Mouse (Mus musculus): ENCODE results near the gene Naaladl2. TPM values are rescaled to one million over a fixed set of nuclear protein-coding genes. Genes with fewer than 3 reads are reported as not detected.

The Naaladl2 gene
- polyA plus RNA-seq, 1 experiment from 2014 or later, result 0.76 TPM

DNA sequence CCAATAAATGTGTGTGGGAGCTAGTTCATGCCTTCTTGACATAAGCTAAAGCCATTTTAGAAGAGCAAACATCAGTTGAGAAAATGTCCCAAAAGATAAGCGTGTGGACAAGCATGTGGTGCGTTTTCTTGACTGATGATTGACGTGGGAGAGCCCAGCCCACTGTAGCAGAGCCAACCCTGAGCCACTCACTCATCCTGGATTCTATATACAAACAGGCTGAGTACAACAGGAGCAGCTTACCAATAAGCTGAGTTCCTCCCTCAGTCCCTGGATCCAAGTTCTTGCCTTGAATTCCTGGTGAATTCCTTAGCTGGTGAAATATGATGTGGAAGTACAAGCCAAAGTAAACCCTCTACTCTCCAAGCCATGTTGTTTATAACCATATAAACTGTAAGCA lies 395.0 kb downstream of the Naaladl2 start:
- Histone ChIP-seq H3K9me3 (no peaks in the 10 kb centered on the region), H3K4me3 (no peak overlapping the region), H3K4me2 (replicated peaks) (no peak overlapping the region), H3K27me3 (replicated peaks) (no peaks in the 10 kb centered on the region), H3K4me1 (no peaks in the 10 kb centered on the region), H3K9ac (no peak overlapping the region), H3K27ac (no peak overlapping the region), H3K36me3 (no peaks in the 10 kb centered on the region)
- WGBS, result 81% methylated on average over 3 of the region's 3 CpGs
- ATAC-seq (ENCODE audit: low FRiP score, low read depth), result no peak

DNA sequence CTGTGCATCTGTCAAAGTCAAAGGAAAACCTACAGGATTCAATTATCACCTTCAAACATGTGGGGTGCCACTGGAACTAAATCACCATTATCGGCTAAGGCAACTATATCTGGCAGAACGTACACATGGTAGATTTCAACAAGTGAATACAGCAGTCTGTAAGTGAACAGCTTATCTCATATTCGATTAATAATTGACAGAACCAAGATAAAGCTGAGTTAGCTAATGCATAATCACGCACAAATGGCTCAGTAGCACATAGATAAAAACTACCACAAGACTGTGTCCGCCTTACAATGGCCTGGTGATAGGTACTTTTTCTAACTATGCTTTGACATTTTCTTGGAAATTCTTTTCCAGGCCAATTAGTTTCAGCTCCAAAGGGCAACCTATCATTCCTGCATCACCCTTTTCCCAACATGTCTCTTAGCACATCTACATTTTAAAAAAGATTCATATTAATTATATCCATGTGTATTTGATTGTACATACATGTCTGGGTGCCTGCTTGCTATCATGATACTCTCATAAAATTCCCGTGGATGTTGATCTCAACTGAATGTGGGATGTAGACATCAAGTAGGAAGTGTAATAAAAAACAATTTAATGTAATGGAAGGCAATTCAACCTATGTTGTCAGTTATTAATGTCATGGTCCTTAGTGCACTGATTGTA lies 396.7 kb downstream of the Naaladl2 start:
- Histone ChIP-seq H3K9ac (no peak overlapping the region), H3K27me3 (replicated peaks) (no peaks in the 10 kb centered on the region), H3K4me1 (no peaks in the 10 kb centered on the region), H3K9me3 (no peaks in the 10 kb centered on the region), H3K4me3 (no peak overlapping the region), H3K27ac (no peak overlapping the region), H3K36me3 (no peaks in the 10 kb centered on the region), H3K4me2 (replicated peaks) (no peak overlapping the region)
- WGBS, result 90% methylated on average over 6 of the region's 6 CpGs
- ATAC-seq (ENCODE audit: low FRiP score, low read depth), result no peak

DNA sequence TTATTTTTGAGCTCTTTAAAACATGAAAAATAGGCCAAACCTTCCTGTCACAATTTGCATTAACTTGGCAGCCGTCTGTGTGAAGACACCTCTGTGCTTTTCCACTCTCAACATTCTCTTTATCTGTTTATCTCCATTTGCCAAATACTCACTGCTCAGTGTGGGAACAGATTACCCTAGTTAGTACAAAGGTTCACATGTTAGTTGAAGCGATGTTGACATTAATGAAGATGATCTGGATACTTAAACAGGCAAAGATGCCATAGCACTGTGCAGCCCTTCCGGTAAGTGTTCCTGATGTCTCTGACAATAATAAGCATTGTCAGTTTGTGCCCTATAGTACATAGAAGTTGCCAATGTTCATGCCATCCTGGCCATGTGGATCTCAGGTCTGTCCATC lies 400.1 kb downstream of the Naaladl2 start:
- no peaks in the 10 kb centered on the region for H3K9me3 ChIP-seq
- H3K9ac ChIP-seq, result no peak overlapping the region
- ATAC-seq (ENCODE audit: low FRiP score, low read depth), result no peak
- 87% methylated on average over 3 of the region's 3 CpGs for WGBS
- no peaks in the 10 kb centered on the region for H3K36me3 ChIP-seq
- H3K4me2 ChIP-seq (replicated peaks), result no peak overlapping the region
- no peak overlapping the region for H3K27ac ChIP-seq
- no peaks in the 10 kb centered on the region for H3K27me3 ChIP-seq (replicated peaks)
- H3K4me1 ChIP-seq, result no peaks in the 10 kb centered on the region
- H3K4me3 ChIP-seq, result no peak overlapping the region

DNA sequence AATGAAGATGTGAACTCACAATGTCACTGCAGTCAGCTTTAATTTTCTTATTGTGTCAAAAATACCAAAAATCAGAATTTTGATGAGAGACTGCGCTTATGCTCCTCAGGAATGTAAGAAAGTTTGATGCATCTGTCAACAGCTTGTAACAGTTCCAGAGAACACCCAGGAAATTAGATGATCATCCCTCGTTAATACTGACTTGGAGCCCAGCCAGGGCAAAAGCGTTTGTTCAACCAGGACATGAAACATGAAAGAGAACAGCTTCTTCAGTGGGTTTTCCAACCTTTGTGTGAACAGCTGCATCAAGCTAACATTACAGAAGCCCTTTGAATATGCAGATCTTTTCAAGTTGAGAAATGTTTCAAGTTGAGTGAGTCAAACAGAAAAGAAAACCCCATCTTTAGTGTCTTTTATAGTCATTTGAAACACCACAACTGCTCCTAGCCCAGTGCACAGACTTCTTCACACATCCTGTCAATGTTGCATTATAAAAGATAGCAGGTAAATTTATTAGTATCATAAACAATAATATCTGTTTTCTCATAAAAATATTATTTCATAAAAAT lies 424.8 kb downstream of the Naaladl2 start:
- H3K9ac ChIP-seq, result no peak overlapping the region
- no peaks in the 10 kb centered on the region for H3K9me3 ChIP-seq
- H3K4me3 ChIP-seq, result no peak overlapping the region
- no peak overlapping the region for H3K27ac ChIP-seq
- H3K36me3 ChIP-seq, result no peaks in the 10 kb centered on the region
- 68% methylated on average over 3 of the region's 3 CpGs for WGBS
- no peak overlapping the region for H3K4me2 ChIP-seq (replicated peaks)
- ATAC-seq (ENCODE audit: low FRiP score, low read depth), result no peak
- no peaks in the 10 kb centered on the region for H3K4me1 ChIP-seq
- H3K27me3 ChIP-seq (replicated peaks), result no peaks in the 10 kb centered on the region

- no peaks in the 10 kb centered on the region for H3K9me3 ChIP-seq
- no peak overlapping the region for H3K4me3 ChIP-seq
- no peak overlapping the region for H3K4me2 ChIP-seq (replicated peaks)
- H3K27me3 ChIP-seq (replicated peaks), result no peaks in the 10 kb centered on the region
- no peak for ATAC-seq (ENCODE audit: low FRiP score, low read depth)
- H3K4me1 ChIP-seq, result no peaks in the 10 kb centered on the region
- H3K27ac ChIP-seq, result no peak overlapping the region
- 85% methylated on average over 3 of the region's 3 CpGs for WGBS
- H3K36me3 ChIP-seq, result no peaks in the 10 kb centered on the region
- H3K9ac ChIP-seq, result no peak overlapping the region
Observed at GRCm38 (mm10) chr3:24714770-24715169, 429.3 kb downstream of the Naaladl2 start.

DNA sequence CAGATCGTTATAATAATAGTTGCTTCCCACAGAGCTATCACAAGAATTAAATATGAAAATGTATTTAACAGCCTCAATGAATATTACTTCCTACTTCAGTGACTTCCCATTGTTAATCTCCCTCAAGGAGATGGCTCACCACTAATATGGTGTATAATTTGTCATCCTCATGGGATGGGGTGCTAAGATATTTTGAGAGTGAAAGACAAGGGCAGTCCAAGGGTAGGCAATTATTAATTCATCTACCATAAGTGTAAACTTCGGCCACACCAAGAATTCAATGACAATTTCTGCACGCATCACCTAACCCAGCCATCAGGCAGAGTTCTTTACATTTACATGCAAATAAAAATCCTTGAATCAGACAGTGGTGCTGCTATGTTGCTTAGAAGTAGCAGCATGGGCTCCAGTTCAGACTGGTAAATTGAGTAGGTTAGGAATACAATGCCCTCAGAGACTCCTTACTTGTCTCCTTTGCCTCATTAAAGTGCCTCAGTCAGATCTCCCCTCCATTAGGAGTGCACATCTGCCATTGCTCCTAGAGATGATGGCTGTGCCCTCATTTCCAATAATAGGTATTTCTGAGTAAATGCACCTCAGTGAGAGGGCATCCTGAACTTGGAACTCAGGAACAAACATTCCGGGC lies 438.2 kb downstream of the Naaladl2 start:
- no peak overlapping the region for H3K27ac ChIP-seq
- H3K4me1 ChIP-seq, result no peaks in the 10 kb centered on the region
- H3K27me3 ChIP-seq (replicated peaks), result no peaks in the 10 kb centered on the region
- H3K9me3 ChIP-seq, result no peaks in the 10 kb centered on the region
- no peak for ATAC-seq (ENCODE audit: low FRiP score, low read depth)
- H3K36me3 ChIP-seq, result no peaks in the 10 kb centered on the region
- 85% methylated on average over 4 of the region's 4 CpGs for WGBS
- H3K4me3 ChIP-seq, result no peak overlapping the region
- H3K9ac ChIP-seq, result no peak overlapping the region
- H3K4me2 ChIP-seq (replicated peaks), result no peak overlapping the region

DNA sequence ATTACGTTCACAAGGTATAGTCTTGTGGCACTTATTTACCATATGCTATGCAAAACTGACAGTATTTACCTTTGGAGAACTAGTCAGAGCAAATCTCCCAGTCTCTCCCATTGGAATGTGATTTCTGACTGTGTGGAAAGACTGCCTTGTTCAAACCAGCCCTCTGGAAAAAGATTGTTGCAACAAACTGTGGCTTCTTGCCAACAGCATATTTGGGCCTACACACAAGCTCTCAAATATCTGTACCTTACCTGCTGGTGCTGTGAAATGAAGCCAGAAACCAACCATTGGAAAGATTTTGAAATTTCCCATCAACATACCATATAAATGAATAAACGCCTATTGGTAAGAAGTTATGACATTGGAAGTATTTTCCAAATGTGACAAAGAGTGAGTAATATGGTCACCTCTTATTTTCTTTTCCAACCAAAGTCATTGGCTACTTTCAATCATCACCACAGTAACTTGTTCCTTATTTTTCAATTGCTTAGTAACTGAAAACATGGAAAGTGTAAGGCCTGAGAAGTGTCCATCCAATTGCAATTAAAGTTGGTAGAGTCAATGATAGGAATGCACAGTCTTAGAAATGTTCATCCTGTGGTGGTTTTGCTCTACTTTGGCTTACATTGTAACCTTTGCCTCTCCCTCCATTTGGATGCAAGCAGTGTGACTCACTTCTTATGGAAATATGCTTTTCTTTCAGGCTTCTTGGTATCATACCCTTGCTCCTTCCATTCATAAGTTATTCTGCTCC lies 453.7 kb downstream of the Naaladl2 start:
- no peak overlapping the region for H3K4me3 ChIP-seq
- WGBS, result 94% methylated on average over 2 of the region's 2 CpGs
- no peaks in the 10 kb centered on the region for H3K4me1 ChIP-seq
- H3K9me3 ChIP-seq, result no peaks in the 10 kb centered on the region
- no peak overlapping the region for H3K9ac ChIP-seq
- no peaks in the 10 kb centered on the region for H3K36me3 ChIP-seq
- no peak overlapping the region for H3K4me2 ChIP-seq (replicated peaks)
- no peak for ATAC-seq (ENCODE audit: low FRiP score, low read depth)
- no peaks in the 10 kb centered on the region for H3K27me3 ChIP-seq (replicated peaks)
- no peak overlapping the region for H3K27ac ChIP-seq

DNA sequence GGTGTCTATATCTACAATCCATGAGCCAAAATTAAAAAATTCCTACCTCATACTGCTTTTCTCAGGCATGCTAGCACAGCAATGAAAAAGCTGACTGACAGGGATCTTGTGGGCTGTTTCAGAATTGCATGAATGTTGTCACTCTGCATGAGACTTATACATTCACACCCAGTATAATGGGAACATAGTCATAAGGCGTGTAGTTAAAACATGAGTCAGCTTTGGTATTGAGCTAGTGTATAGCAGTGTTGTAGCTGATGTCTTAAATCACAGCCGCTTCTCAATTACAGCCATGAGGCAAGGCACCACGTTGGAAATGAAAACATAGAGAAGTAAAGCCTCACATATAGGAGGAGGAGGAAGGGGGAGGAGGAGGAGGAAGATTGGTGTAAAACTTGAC lies 473.6 kb downstream of the Naaladl2 start:
- no peak overlapping the region for H3K9ac ChIP-seq
- 74% methylated on average over 3 of the region's 3 CpGs for WGBS
- no peaks in the 10 kb centered on the region for H3K36me3 ChIP-seq
- no peak overlapping the region for H3K4me3 ChIP-seq
- H3K9me3 ChIP-seq, result no peaks in the 10 kb centered on the region
- ATAC-seq (ENCODE audit: low FRiP score, low read depth), result no peak
- no peaks in the 10 kb centered on the region for H3K4me1 ChIP-seq
- H3K27ac ChIP-seq, result no peak overlapping the region
- H3K4me2 ChIP-seq (replicated peaks), result no peak overlapping the region
- no peaks in the 10 kb centered on the region for H3K27me3 ChIP-seq (replicated peaks)

- H3K9me3 ChIP-seq, result no peaks in the 10 kb centered on the region
- H3K4me2 ChIP-seq (replicated peaks), result no peak overlapping the region
- no peak for ATAC-seq (ENCODE audit: low FRiP score, low read depth)
- H3K4me3 ChIP-seq, result no peak overlapping the region
- H3K9ac ChIP-seq, result no peak overlapping the region
- H3K27ac ChIP-seq, result no peak overlapping the region
- no peaks in the 10 kb centered on the region for H3K27me3 ChIP-seq (replicated peaks)
- no peaks in the 10 kb centered on the region for H3K36me3 ChIP-seq
- WGBS, result 82% methylated on average over 3 of the region's 3 CpGs
- no peaks in the 10 kb centered on the region for H3K4me1 ChIP-seq
Observed at GRCm38 (mm10) chr3:24668052-24668916, 475.8 kb downstream of the Naaladl2 start.

- Histone ChIP-seq H3K36me3 (no peaks in the 10 kb centered on the region), H3K9ac (no peak overlapping the region), H3K27ac (no peak overlapping the region), H3K4me1 (no peaks in the 10 kb centered on the region), H3K4me3 (no peak overlapping the region), H3K4me2 (replicated peaks) (no peak overlapping the region), H3K27me3 (replicated peaks) (no peaks in the 10 kb centered on the region), H3K9me3 (no peaks in the 10 kb centered on the region)
- no peak for ATAC-seq (ENCODE audit: low FRiP score, low read depth)
- WGBS, result 79% methylated on average over 1 of the region's 1 CpGs
Observed at GRCm38 (mm10) chr3:24665408-24665807, 478.7 kb downstream of the Naaladl2 start.

DNA sequence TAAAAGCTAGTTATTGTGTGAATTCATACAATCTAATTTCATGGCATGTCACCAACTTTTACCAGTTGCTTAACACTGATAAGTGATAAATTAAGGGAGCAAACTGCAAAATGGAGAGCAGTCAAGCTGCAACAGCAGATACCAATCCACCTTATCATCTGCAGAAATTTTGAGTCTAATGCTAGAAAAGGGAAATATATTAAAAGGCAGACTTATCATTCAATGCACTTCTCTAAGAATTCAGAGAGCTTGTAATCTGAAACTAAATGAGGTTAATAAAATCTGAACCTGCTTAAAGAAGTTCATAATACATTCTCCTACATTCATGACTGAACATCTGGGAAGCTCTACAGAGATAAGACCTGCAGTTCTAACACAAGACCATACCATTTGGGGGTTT lies 480.3 kb downstream of the Naaladl2 start:
- no peak overlapping the region for H3K27ac ChIP-seq
- H3K4me1 ChIP-seq, result no peaks in the 10 kb centered on the region
- ATAC-seq (ENCODE audit: low FRiP score, low read depth), result no peak
- H3K9me3 ChIP-seq, result no peaks in the 10 kb centered on the region
- no peaks in the 10 kb centered on the region for H3K36me3 ChIP-seq
- no peak overlapping the region for H3K9ac ChIP-seq
- no peaks in the 10 kb centered on the region for H3K27me3 ChIP-seq (replicated peaks)
- no peak overlapping the region for H3K4me3 ChIP-seq
- no peak overlapping the region for H3K4me2 ChIP-seq (replicated peaks)

GRCm38 (mm10) chr3:24630032-24630431 lies 514.0 kb downstream of the Naaladl2 start:
- Histone ChIP-seq H3K27ac (no peak overlapping the region), H3K9ac (no peak overlapping the region), H3K36me3 (no peaks in the 10 kb centered on the region), H3K9me3 (no peaks in the 10 kb centered on the region), H3K4me3 (no peak overlapping the region), H3K4me1 (no peaks in the 10 kb centered on the region), H3K4me2 (replicated peaks) (no peak overlapping the region), H3K27me3 (replicated peaks) (no peaks in the 10 kb centered on the region)
- 43% methylated on average over 1 of the region's 1 CpGs for WGBS
- no peak for ATAC-seq (ENCODE audit: low FRiP score, low read depth)
